Mouse (Mus musculus) MEL (cell line): Measurements from ENCODE around the gene Slc1a4. TPM values are rescaled to one million over a fixed set of nuclear protein-coding genes. Genes with fewer than 3 reads are reported as not detected.

Experiments used
- DNase-seq: peaks from one replicate; pipeline ENCODE4 v3.0.0; 2011; ENCODE audit warnings: low read depth, low spot score
- H3K27ac ChIP-seq: 2 replicates; pipeline ENCODE4 v1.5.1; 2012; ENCODE audit warnings: low read depth, mild to moderate bottlenecking, control low read depth, low read length, moderate library complexity; ENCODE audit not compliant: control insufficient read depth
- H3K27me3 ChIP-seq, 2 experiments: fragments of 150-350 bp in 1 of 2; sonication (generic) in 1 of 2; 2 replicates each; pipeline ENCODE4 v1.6.1; 2012; ENCODE audit warnings: low read length in 2 of 2, mild to moderate bottlenecking in 2 of 2, improper control_type of control experiment in 1 of 2, moderate library complexity in 1 of 2; ENCODE audit not compliant: insufficient read depth in 2 of 2, control insufficient read depth in 1 of 2
- H3K36me3 ChIP-seq, 2 experiments: 2 replicates each; pipeline ENCODE4 v1.6.1; 2012 to 2014; ENCODE audit warnings: low read length in 2 of 2, improper control_type of control experiment in 1 of 2, inconsistent platforms in 1 of 2, mild to moderate bottlenecking in 1 of 2; ENCODE audit not compliant: insufficient read depth in 2 of 2, control insufficient read depth in 1 of 2
- H3K4me1 ChIP-seq, 2 experiments: fragments of 150-350 bp in 1 of 2; sonication (generic) in 1 of 2; 2 replicates each; pipeline ENCODE4 v1.6.1; 2012; ENCODE audit warnings: low read length in 2 of 2, improper control_type of control experiment in 1 of 2, mild to moderate bottlenecking in 1 of 2; ENCODE audit not compliant: insufficient read depth in 2 of 2, control insufficient read depth in 1 of 2
- H3K4me3 ChIP-seq, 2 experiments: fragments of 150-350 bp in 1 of 2; sonication (generic) in 1 of 2; 2 replicates each; pipeline ENCODE4 v1.5.1; 2012; ENCODE audit warnings: low read depth in 2 of 2, low read length in 2 of 2, mild to moderate bottlenecking in 2 of 2, moderate library complexity in 2 of 2, control low read depth in 1 of 2, improper control_type of control experiment in 1 of 2; ENCODE audit not compliant: control insufficient read depth in 1 of 2, insufficient read depth in 1 of 2
- H3K79me2 ChIP-seq: 2 replicates; pipeline ENCODE4 v1.6.1; 2012; ENCODE audit warnings: mild to moderate bottlenecking, low read length, moderate library complexity; ENCODE audit not compliant: control insufficient read depth, poor library complexity, insufficient read depth
- H3K9ac ChIP-seq: 2 replicates; pipeline ENCODE4 v1.6.1; 2012; ENCODE audit warnings: low read depth, mild to moderate bottlenecking, control low read depth, low read length, moderate library complexity; ENCODE audit not compliant: control insufficient read depth, poor library complexity, severe bottlenecking
- H3K9me3 ChIP-seq: fragments of 150-350 bp; sonication (generic); replicated peaks from 2 replicates; pipeline ENCODE4 v1.6.1; 2012; ENCODE audit warnings: mild to moderate bottlenecking, low read length, improper control_type of control experiment, moderate library complexity; ENCODE audit not compliant: insufficient read depth
- CHD1 ChIP-seq: IDR thresholded peaks from 2 replicates; pipeline ENCODE4 v1.6.1; 2012; ENCODE audit warnings: low read depth, mild to moderate bottlenecking, inconsistent platforms, low read length, improper control_type of control experiment
- CHD2 ChIP-seq: IDR thresholded peaks from 2 replicates; pipeline ENCODE4 v1.6.1; 2011; ENCODE audit warnings: low read length, improper control_type of control experiment
- HCFC1 ChIP-seq: IDR thresholded peaks from 2 replicates; pipeline ENCODE4 v1.6.1; 2012; ENCODE audit warnings: low read depth, mild to moderate bottlenecking, inconsistent platforms, low read length, improper control_type of control experiment, moderate library complexity
- KAT2A ChIP-seq: conservative IDR thresholded peaks from 2 replicates; pipeline ENCODE4 v1.6.1; 2012; ENCODE audit warnings: low read depth, low read length, improper control_type of control experiment, inconsistent platforms
- MAFK ChIP-seq: IDR thresholded peaks from 2 replicates; pipeline ENCODE4 v1.6.1; 2011; ENCODE audit warnings: low read depth, mild to moderate bottlenecking, low read length, improper control_type of control experiment, borderline replicate concordance
- MAZ ChIP-seq: IDR thresholded peaks from 2 replicates; pipeline ENCODE4 v1.6.1; 2012; ENCODE audit warnings: low read depth, mild to moderate bottlenecking, inconsistent platforms, low read length, improper control_type of control experiment
- MXI1 ChIP-seq: IDR thresholded peaks from 2 replicates; pipeline ENCODE4 v1.6.1; 2011; ENCODE audit warnings: mild to moderate bottlenecking, low read depth, low read length, improper control_type of control experiment
- MYC ChIP-seq: IDR thresholded peaks from 2 replicates; pipeline ENCODE4 v1.6.1; 2011; ENCODE audit warnings: low read depth, mild to moderate bottlenecking, low read length, improper control_type of control experiment, moderate library complexity
- NRF1 ChIP-seq: IDR thresholded peaks from 2 replicates; pipeline ENCODE4 v1.6.1; 2014; ENCODE audit warnings: low read depth, mild to moderate bottlenecking, inconsistent platforms, low read length, improper control_type of control experiment, moderate library complexity; ENCODE audit not compliant: poor library complexity, insufficient read depth, severe bottlenecking
- POLR2AphosphoS2 ChIP-seq: IDR thresholded peaks from 2 replicates; pipeline ENCODE4 v1.6.1; 2011; ENCODE audit warnings: low read length, improper control_type of control experiment
- RAD21 ChIP-seq: IDR thresholded peaks from 2 replicates; pipeline ENCODE4 v1.6.1; 2011; ENCODE audit warnings: mild to moderate bottlenecking, low read depth, low read length, improper control_type of control experiment
- RCOR1 ChIP-seq: IDR thresholded peaks from 2 replicates; pipeline ENCODE4 v1.6.1; 2012; ENCODE audit warnings: low read depth, mild to moderate bottlenecking, inconsistent platforms, low read length, improper control_type of control experiment
- TBP ChIP-seq: IDR thresholded peaks from 2 replicates; pipeline ENCODE4 v1.8.0; 2011; ENCODE audit warnings: low read depth, low read length, improper control_type of control experiment
- TCF12 ChIP-seq: IDR thresholded peaks from 2 replicates; pipeline ENCODE4 v1.6.1; 2014; ENCODE audit warnings: low read depth, mild to moderate bottlenecking, inconsistent platforms, low read length, improper control_type of control experiment, moderate library complexity
- UBTF ChIP-seq: IDR thresholded peaks from 2 replicates; pipeline ENCODE4 v1.6.1; 2012; ENCODE audit warnings: low read depth, mild to moderate bottlenecking, inconsistent platforms, low read length, improper control_type of control experiment, moderate library complexity, borderline replicate concordance; ENCODE audit not compliant: insufficient read depth
- USF2 ChIP-seq, 2 experiments: IDR thresholded peaks; 2 replicates each; pipeline ENCODE4 v1.6.1; 2011 to 2012; ENCODE audit warnings: improper control_type of control experiment in 2 of 2, low read length in 2 of 2, borderline replicate concordance in 1 of 2, inconsistent platforms in 1 of 2, low read depth in 1 of 2, mild to moderate bottlenecking in 1 of 2; ENCODE audit not compliant: insufficient read depth in 1 of 2
- ZKSCAN1 ChIP-seq: IDR thresholded peaks from 2 replicates; pipeline ENCODE4 v1.6.1; 2012; ENCODE audit warnings: low read depth, mild to moderate bottlenecking, inconsistent platforms, low read length, improper control_type of control experiment, moderate library complexity
- polyA plus RNA-seq, 2 experiments: library from polyadenylated mRNA; stranded (reverse) in 1 of 2; unstranded in 1 of 2; fragments of >175 nt in 1 of 2; fragments of >200 nt in 1 of 2; gene quantifications; 2 replicates each; pipeline versions ENCODE4 v1.2.1 to v1.2.4; 2012; ENCODE audit warnings: low replicate concordance in 2 of 2, low read depth in 1 of 2; ENCODE audit not compliant: insufficient read length in 2 of 2, insufficient read depth in 1 of 2, missing spikeins in 1 of 2
- total RNA-seq: library from RNA; depleted of rRNA; stranded (reverse); fragments of 300-350 nt; gene quantifications from 2 replicates; pipeline ENCODE4 v1.2.3, GENCODE M21; 2012

Gene Slc1a4
- total and polyA plus RNA-seq, 3 experiments, result 21.7 to 32.3 TPM; not detected in 1

- no peaks in the 10 kb centered on the region for H3K36me3 ChIP-seq
- H3K27ac ChIP-seq, result no peak overlapping the region
- H3K79me2 ChIP-seq, result no peaks in the 10 kb centered on the region
- TF ChIP-seq MXI1 (no peak), POLR2AphosphoS2 (no peak), RCOR1 (no peak)
- H3K4me1 ChIP-seq, result no peaks in the 10 kb centered on the region
- no peak for DNase-seq
- H3K4me3 ChIP-seq, result no peak overlapping the region
- no peak overlapping the region for H3K9ac ChIP-seq
- H3K27me3 ChIP-seq, result no peaks in the 10 kb centered on the region; a peak in 1 of 4 replicates
- H3K9me3 ChIP-seq, result no peaks in the 10 kb centered on the region
Measured at GRCm38 (mm10) chr11:20361354-20361753, 28.8 kb upstream of the Slc1a4 start.

- Histone ChIP-seq H3K4me1 (no peaks in the 10 kb centered on the region), H3K27me3 (no peaks in the 10 kb centered on the region; a peak in 1 of 4 replicates), H3K9ac (no peak overlapping the region), H3K27ac (no peak overlapping the region), H3K4me3 (no peak overlapping the region), H3K36me3 (no peaks in the 10 kb centered on the region), H3K79me2 (no peaks in the 10 kb centered on the region), H3K9me3 (no peaks in the 10 kb centered on the region)
- DNase-seq, result no peak
- TF ChIP-seq HCFC1 (no peak), USF2 (IDR thresholded peaks at IDR 0.05; ENCODE audit: borderline replicate concordance in 1 of 2, insufficient read depth in 1 of 2, low read depth in 1 of 2, low read length in 2 of 2) (no peak), UBTF (no peak), KAT2A (no peak), RCOR1 (no peak), MAZ (no peak), RAD21 (no peak), ZKSCAN1 (no peak), CHD1 (no peak), NRF1 (no peak), CHD2 (no peak), TCF12 (no peak), MYC (no peak), MAFK (no peak), MXI1 (no peak), TBP (no peak)
Measured at GRCm38 (mm10) chr11:20357684-20358447, 25.4 kb upstream of the Slc1a4 start.
